Mouse (Mus musculus) lung, adult 18-20 months (tissue): ENCODE results near the gene Mybpc2.

Source experiments
- DNase-seq, 2 experiments: peaks; one replicate each; pipeline ENCODE4 v3.0.0; 2022; ENCODE audit warnings: mixed read lengths in 2 of 2

The Mybpc2 gene

DNA sequence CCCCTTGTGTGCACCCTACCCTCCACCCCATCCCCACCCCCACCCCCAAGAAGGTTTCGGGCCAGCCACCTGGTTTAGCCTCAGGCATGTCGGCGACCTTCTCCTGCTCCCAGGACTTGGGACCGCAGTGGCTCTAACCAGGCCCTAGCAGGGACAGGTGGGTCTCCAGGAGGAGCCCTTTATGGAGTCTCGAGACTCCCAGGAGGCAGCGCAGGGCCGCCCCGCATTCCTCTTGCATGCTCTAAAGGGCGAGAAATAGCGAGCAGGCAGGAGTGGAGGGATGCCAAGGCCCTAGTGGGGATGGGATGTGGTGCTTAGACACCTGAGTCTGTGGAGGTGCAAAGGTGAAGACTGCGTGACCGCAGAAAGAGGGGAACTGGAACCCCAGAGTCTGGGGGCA is at the start of gene Mybpc2:
Gene Mybpc2 (minus strand): TSS at position 155 of the 400 bp plus-strand sequence.
- peak; percentile 43 to 55 for DNase-seq

DNA sequence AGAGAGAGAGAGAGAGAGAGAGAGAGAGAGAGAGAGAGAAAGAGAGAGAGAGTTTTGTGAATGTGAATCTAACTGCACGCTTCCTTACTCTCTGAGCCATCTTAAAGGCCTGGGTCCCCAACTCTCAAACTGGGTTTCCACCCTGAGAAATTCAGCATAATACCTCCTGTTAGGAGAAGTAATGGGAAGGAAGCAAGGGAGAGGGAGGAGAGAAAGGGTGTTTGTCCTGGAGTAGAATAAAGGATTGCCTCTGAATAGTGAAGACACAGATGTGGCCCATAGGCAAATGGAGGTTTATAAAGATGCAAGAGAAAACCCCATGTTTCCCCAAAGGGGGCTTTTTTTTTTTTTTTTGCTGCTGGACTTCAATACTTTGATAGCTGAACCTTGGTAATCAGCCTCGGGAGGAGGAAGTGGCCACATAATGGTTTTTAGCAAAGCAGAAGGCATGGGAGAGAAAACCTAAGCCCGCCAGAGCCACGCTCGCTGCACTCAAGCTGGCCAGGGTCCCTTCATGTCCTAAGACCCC is 48.6 kb upstream of the Mybpc2 start:
- no peak for DNase-seq

DNA sequence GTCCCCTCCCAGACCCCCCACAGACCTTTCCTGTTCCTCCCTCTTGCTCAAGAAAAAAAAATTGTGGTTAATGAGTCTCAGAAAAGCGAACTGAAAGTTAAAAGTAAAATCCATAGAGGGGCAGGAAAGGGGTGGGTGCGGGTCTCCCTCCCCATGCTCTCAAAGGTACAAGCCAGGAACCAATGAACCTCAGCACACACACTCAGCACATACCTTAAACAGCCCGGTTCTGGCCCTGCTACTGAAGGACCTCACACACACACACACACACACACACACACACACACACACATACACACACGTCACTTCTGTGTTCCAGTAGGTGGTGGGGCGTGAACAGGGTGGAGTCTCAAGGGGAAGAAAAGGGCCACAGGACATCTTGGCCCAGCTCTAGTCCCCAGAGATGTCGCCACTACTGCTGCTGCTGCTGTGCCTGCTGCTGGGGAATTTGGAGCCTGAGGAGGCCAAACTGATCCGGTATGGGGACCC is 47.8 kb upstream of the Mybpc2 start, which contains the start of gene Napsa:
Gene Napsa (plus strand): TSS at position 168 of the 489 bp plus-strand sequence.
- DNase-seq, result peak; percentile 79 to 81

DNA sequence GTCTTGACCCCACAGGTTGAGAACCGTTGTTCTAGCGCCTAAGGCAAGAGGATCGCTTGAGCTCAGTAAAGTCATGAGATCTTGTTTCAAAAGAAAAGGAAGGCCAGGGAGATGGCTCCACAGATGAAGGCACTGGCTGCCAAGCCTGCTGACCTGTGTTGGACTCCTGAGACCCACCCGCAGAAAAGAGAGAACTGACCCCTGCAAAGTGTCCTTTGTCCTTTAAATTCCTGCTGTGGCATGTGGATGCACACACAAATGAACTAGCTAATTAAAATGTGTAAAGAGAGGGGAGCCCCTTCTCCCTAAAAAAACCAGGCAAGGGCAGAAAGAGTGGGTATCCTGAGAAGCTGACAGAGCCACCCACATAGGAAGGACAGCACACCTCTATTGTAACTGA is 47.4 kb upstream of the Mybpc2 start:
- no peak for DNase-seq

DNA sequence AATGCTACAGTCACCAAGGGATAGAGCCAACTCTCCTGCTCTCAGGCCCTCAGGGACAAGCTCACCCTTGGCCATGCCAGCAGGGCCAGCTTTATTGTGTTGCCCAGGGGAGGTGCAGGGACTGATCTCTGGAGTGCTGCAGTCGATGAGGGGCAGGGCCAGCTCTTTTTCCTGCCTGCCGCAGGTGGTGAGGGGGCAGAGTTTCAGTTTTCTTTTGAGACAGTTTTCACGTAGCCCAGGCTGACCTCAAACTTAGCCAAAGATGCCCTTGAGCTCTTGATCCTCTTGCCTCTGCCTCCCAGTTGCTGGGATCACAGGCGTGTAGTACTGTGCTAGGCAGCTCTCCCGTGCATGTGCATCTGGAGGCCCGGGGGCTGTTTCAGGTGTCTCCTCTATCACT is 46.5 kb upstream of the Mybpc2 start:
- DNase-seq, result no peak

DNA sequence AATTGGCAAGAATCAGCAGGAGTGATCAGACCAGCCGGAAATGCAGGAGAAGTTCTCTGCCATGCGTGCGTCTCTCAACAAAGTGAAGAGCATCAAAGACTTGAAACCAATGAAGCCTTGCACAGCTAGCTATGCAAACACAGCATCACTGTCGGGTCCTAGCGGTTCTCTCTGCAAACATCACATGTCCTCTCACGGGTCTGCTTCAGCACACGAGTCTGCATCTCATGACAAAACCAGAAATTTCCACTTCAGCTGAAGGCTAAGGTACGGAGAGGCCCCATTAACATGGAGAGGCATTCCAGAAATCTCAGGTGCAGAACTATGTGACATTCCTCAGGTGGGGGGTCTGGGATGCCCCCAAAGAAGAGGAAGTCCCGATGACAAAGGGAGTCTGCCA is 44.3 kb upstream of the Mybpc2 start:
- DNase-seq, result no peak

DNA sequence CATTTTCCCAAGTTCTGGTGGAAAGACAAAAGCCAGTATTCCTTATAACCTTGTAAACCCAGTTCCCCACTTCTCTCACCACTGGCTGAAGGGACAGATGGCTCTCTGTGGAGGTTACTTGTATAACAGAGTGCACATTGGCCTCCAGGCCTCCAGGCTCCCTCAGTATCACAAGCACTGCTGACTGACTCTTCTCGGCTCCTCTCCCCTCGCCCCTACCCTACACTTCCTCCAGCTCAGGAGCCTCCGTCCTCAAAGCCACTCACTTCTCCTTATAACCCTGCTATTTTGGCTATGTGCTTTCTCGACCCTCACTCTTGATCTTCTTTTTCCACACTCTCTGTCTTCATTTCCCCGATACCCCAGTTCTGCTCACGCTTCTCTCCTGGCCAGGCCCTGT is 41.0 kb upstream of the Mybpc2 start:
- no peak for DNase-seq

DNA sequence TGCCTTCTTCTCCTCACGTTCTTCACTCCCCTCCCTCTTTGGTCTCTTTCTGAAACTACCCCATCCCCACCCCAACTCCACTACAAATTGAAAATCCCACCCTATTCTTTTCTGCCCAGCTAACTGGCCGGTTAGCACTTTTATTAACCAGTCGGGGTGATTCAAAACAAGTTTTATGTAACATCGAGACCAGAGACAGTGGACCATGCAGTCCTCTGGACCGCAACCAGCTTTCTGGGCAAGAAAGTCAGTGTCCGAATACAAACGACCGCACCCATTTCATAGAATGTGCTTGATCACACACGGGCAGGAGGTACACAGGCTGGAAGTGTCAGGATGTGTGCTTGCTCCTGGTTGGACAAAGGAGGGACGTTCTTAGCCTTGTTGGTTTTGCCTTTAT is 40.0 kb upstream of the Mybpc2 start:
- no peak for DNase-seq

DNA sequence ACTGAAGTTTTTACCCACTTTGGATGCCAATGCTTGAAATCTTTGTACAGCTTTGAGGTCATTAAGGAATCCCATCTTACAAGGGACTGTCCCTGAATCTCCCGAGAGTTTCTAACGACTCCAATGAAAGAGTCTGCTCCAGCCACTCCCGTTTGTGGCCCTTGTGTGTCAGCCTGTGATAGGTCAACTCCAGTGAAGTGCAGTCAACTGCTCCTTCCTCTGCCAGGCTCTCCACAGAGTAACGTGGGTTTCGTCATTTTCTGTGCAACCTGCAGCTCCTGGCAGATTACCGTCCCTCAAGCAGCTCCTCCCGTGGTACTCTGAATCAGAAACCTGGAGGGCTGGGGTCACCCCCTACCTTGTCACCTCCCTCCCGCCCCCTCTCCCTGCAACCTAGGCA is 38.8 kb upstream of the Mybpc2 start:
- peak; percentile 60 to 63 for DNase-seq

DNA sequence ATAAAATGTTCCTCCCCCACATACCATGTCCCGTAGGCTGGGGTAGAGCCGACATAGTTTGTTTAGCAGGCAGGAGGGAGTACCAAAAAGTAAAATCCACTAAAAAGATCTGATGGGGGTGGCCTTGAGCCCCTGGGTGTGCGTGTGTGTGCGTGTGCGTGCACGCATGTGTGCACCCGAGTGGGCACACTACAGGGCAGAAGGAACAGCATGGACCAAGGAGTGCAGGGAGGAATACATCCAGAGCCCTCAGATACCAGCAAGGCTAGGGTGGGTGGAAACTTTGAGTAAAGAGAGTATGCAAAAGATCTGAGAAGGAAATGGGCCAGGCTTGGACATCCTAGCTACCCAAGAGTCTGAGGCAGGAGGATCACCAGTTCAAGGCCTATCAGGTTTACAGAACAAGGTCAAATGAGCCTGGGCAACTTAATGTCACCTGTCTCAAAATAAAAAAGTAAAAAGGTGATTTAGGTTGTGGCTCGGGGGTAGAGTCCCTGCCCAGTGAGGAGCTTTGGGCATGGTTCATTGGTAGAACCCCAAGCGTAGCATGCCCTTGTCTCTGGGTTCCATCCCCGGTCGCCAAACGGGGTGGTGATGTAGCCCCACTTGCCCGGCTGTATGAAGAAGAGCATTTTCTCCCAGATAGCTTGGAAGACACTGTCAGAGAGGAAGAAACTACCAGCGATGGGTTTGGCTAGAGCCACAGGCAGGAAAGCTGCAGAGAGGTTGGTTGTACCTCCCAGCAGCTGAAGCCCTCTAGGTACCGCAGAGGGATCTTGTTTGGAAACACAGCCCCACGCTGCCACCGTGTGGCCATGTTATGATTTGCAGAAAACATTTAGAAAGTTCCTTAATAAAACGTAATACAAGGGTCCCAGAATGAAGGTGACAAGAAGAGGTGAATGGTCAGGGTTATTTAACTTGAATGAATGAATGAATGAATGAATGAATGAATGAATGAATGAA is 36.3 kb upstream of the Mybpc2 start:
- peak; percentile 70 to 79 for DNase-seq

DNA sequence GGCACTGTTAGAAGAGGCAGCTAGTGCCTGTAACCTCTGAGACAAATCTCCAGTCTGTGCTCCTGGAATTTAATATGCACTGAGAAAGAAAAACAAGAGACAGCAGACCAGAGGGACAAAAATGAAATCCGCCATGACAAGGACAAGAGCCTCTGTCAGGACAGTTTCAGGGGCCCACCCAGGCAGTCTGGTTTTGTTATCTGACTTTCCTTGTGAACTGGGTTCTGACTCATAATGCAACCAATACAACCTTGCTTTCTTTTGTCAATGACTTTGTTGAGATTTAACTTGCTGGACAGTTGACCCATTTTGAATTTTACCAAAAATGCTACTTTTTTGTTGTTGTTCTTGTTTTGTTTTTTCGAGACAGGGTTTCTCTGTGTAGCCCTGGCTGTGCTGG is 33.2 kb upstream of the Mybpc2 start:
- no peak for DNase-seq

DNA sequence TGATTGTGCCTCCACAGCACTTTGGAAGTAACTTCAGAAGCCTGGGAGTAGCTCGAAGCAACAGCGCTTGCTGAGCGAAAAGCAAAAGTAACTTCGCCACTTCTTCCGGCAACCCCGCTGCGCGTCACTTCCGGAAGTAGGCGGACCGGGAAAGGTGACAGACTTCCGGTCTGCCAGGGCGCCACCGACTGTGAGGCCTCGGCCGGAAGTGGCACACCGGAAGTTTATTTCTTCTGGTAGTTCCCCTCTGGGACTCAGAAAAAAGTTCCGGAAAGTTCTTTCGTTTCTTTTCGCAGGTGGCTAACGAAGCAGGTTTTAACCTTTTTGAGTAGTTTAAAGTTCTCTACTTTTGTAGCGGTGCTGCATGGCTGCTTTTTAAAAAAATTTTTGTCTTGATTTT is 29.4 kb upstream of the Mybpc2 start, which contains the start of gene Nr1h2:
Gene Nr1h2 (minus strand): TSS at position 126 of the 400 bp plus-strand sequence.
- DNase-seq, result peak; percentile 97 to 98

DNA sequence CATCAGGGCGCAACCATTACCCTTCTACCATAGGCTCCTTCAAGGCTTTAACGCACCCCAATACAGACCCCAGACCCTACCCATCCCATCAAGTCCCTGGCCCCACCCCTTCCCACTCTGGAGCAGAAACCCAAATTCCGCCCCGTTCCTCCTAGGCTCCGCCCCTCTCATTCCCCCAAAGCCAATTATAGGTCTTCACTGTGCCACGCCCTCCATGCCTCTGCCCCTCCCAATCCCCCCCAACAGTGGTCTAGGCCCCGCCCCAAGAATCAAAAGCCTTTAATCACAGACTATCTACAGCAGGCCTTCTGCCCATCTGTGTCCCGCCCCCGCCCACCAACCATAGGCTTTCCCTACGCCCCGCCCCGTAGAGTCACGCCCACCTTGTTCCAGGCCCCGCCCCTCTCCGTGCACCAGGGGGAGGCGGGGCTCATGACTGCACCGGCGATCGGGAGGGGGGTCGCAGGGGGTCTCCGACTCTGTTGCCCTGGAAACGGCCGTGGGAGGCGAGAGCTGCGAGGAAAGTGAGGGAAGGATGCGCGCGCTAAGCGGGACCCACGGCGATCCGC is 28.8 kb upstream of the Mybpc2 start:
- DNase-seq, result peak; percentile 71 to 77

DNA sequence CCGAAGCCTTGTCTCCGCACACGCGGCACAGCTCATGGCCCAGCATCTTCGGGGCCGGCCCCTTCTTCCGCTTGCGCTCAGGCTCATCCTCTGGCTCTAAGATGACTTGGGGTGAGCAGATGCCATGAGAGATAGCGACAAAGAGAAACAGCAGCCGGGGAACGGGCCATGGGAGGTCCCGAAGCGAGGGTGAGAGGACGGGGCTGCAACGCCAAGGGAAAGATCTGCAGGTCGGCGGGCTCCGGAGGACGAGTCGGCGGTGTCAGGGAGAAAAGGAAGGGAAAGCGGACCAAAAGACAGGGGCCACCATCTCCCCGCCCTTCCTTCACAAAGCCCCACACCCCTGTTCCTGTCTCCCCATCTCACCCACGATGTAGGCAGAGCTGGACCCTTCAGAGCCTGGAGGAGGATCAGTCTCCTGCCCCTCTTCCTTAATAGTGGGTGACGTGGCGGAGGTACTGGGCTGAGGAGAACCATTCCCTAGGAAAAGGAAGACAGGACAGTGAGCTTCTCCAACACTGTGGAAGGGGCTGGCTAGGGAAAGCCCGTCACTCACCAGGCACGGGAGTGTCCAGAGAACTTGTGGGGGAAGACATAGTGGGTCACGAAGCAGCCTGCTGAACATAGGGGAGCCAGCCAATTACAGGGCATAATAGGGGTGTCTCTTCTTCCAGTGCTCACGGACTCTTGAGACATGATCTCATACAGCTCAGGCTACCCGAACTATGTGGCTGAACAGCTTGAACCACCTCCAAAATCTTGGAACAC is 27.9 kb upstream of the Mybpc2 start:
- DNase-seq, result no peak

DNA sequence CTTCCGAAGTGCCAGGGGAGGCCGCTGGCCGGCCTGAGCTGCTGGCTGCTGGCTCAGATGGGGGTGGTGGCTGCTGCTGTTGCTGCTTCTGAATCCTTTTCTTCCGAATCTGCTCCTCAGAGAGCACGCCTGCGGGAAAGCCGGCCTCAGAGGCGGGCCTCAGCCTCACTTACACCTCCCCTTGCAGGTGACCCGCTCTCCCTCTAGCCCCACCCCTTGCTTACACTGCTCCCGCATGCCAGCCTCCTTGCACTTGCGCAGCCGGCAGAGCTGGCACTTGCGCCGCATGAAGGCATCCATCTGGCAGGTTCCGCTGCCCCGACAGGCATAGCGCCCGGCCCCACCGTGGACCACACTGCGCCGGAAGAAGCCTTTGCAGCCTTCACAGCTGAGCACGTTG is 27.3 kb upstream of the Mybpc2 start:
- DNase-seq, result no peak

DNA sequence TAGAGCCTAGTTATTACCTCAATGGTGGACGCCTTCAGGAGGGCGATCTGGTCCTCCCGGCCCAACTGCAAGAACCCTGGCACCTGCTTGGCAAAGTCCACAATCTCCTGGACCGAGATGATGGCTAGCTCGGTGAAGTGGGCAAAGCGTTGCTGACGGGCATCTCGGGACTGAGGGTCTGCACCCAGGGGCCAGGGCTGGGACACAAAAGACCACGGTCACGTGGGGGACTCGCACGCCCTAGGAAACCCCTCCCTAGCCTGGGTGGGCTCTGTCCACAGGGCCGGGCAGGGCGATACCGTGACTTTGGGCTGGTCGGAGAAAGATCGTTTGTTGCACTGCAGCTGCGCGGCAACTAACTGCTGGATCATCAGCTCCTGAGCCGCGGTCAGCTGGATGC is 26.8 kb upstream of the Mybpc2 start:
- DNase-seq, result no peak

DNA sequence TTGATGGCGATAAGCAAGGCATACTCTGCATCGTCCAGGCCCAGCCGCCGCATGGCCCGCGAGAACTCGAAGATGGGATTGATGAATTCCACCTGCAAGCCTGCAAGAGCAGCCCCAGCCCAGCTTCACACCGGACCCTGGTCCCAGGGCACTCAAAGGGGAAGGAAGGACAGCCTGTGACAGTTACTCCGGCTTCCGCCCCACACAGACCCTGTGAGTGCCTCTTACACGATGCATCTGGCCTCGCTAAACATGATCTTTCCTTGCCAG is 25.9 kb upstream of the Mybpc2 start:
- DNase-seq, result no peak

DNA sequence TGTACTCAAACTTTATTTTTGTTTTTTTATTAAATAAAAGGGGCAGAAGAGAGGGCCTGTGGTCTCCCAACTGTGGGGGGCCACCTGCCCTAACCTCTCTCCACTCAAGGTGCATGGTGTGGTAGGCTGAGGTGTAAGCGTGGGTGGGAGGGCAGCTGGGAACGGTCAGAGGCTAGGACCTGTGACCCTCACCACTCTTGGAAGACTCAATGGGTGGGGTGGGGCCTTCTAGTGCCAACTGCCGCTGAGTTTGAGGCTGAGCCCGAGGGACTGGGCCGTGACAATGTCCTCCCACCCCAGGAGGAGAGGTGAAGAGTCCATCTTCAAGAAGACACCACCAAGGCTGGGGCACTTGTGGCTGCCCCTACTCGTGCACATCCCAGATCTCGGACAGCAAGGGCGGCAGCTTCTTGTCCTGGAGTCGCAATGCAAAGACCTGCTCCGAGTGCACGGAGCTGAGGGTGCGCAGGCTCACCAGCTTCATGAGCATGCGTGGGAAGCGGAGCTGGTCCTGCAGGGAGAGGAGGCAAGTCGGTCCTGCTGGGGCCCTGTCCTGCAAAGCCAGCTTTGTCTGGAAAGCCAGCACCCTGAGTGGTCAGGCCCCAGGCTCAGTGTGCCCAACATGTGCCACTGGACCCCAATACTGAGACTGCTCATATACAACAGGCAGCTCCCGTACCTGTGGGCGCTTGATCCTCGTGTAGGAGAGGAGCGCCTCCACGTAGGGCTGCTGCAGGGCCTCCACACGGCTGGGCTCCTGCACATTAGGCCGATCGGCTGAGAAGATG is 25.4 kb upstream of the Mybpc2 start:
- no peak for DNase-seq

DNA sequence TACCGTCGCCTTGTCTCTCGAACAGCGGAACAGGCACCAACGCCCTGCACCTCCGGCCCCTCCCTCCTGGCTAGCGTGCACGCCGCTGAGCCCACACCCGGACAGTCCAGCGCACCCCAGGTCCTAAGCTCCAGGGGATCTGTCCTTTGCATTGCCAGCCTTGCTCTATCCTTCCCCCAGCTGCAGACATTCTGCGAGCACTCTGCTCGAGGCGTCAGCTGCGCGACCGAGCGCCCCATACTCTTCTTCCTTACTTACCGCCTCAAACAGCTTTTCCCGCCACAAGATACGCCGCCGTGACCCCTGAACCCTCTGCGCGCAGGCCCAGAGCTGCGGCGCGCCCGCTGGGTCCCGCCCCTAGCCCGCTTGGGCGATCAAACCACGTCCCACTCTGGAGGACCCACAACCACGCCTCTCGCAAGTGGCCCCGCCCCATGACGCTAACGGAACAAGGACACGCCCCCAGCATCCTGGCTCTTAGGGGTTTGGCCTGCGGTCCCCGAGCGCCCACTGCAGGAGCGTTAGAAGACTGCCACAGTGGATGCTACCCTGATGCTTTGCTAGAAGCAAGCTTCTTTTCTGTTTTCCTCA is 24.1 kb upstream of the Mybpc2 start, which contains the start of gene Pold1:
Gene Pold1 (minus strand): TSS at position 353 of the 591 bp plus-strand sequence.
- DNase-seq, result peak; percentile 99 to 100

DNA sequence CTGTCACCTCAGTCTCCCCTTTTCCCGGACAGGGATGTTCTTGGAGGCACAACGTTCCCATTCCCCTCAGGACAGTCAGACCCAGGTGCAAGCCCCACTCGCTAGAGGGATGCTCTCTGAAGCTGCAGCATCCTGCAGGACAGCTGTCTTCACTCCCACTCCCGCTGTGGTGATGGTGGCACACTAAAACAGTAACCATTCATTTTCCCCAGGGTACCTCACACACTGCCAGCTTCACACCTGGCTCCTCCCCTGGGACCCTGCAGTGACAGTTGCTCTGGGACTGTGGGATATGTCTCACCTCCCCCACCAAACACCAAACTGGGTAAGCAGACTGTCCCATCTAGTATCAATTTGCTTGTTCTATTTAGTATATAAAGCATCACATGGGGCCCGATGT is 23.3 kb upstream of the Mybpc2 start:
- no peak for DNase-seq

DNA sequence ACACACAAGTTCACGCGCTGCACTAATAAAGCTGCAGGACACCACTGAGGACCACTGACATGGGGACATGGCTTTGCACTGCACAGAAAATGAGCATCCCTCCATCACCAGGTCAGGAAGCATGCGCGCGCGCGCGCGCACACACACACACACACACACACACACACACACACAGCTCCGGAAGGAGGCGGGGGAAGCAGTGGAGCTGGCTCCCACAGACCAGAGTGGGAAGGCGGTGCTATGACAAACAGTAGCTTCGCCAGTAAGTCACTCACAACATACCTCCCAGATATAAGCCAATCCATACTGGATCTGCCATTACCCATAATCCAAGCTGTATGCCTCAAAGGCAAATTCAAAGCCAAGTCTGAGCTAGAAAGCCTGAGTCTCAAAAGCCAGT is 22.6 kb upstream of the Mybpc2 start:
- no peak for DNase-seq

DNA sequence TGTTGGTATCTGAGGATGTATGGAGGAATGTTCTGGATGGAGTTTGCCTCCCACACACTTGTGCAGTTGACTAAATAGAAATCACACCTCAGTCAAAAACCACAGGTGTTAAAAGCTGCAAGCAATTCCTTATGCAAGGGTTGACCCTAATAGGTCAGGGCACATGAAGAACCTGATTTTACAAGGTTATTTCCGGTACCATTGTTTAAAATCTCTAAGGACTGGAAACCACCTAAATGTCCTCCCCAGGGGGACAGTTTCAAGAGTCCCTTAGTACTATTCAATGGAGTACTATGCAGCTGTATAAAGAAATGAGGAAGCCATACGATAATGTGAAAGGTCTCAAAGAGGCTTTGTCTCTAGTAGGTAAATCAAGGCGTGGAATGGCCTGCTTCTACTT is 21.8 kb upstream of the Mybpc2 start:
- DNase-seq, result no peak
